Mouse (Mus musculus) liver, embryonic 16.5 days (tissue): ENCODE results near the gene Crp. TPM values are rescaled to one million over a fixed set of nuclear protein-coding genes. Genes with fewer than 3 reads are reported as not detected.

Experiments used
- ATAC-seq: fragments of 200-750 bp; cut with Nextera tagmentation; 2 replicates; pipeline ENCODE4 v1.8.0; 2017; ENCODE audit warnings: low read depth, mild to moderate bottlenecking, moderate number of reproducible peaks, moderate library complexity
- H3K27ac ChIP-seq: fragments of 300-500 bp; sonication (generic); 2 replicates; pipeline ENCODE4 v1.5.1; 2014; ENCODE audit warnings: mild to moderate bottlenecking, low read length
- H3K27me3 ChIP-seq: fragments of 300-500 bp; sonication (generic); 2 replicates; pipeline ENCODE4 v1.6.1; 2014; ENCODE audit warnings: low read depth, low read length, mixed read lengths; ENCODE audit not compliant: control insufficient read depth, insufficient read depth
- H3K36me3 ChIP-seq: fragments of 300-500 bp; sonication (generic); 2 replicates; pipeline ENCODE4 v1.6.1; 2014; ENCODE audit warnings: mild to moderate bottlenecking; ENCODE audit not compliant: control insufficient read depth, insufficient read depth
- H3K4me1 ChIP-seq: fragments of 300-500 bp; sonication (generic); 2 replicates; pipeline ENCODE4 v1.6.1; 2014; ENCODE audit warnings: low read depth, low read length, mixed read lengths; ENCODE audit not compliant: control insufficient read depth
- H3K4me2 ChIP-seq: fragments of 300-500 bp; sonication (generic); 2 replicates; pipeline ENCODE4 v1.6.1; 2014; ENCODE audit warnings: low read depth, low read length, mixed read lengths
- H3K4me3 ChIP-seq: fragments of 300-500 bp; sonication (generic); 2 replicates; pipeline ENCODE4 v1.5.1; 2014; ENCODE audit warnings: low read depth, mild to moderate bottlenecking, low read length
- H3K9ac ChIP-seq: fragments of 300-500 bp; sonication (generic); 2 replicates; pipeline ENCODE4 v1.6.1; 2014; ENCODE audit warnings: low read depth, low read length
- H3K9me3 ChIP-seq: fragments of 300-500 bp; sonication (generic); replicated peaks from 2 replicates; pipeline ENCODE4 v1.6.1; 2016; ENCODE audit warnings: low read length; ENCODE audit not compliant: control insufficient read depth
- WGBS: fragments of 180-500 bp; shearing (Covaris S2); extraction: QIAGEN DNeasy Blood & Tissue Kit; methylation state at CpG from one replicate; pipeline ENCODE4 v1.1.7; 2014; ENCODE audit not compliant: insufficient replicate concordance; 5-methylcytosine and 5-hydroxymethylcytosine counted together
- polyA plus RNA-seq: library from polyadenylated mRNA; unstranded; fragments of >200 nt; fragmentation: Nextera tagmentation; extraction: Ambion mirVana; gene quantifications from 2 replicates; pipeline ENCODE4 v1.2.1, GENCODE M21; 2015

Gene Crp
- 74.8 and 74.9 TPM in 2 replicates for polyA plus RNA-seq

- ATAC-seq, result peak; percentile 76
- WGBS, result 51% methylated on average over 4 of the region's 4 CpGs
Measured at GRCm38 (mm10) chr1:172697844-172698243, at the start of gene Crp. Gene Crp, plus strand, starts transcription at chr1:172698055.

GRCm38 (mm10) chr1:172649396-172649795 is 48.5 kb upstream of the Crp start:
- Histone ChIP-seq H3K9ac (no peak overlapping the region), H3K27me3 (no peaks in the 10 kb centered on the region), H3K4me1 (no peaks in the 10 kb centered on the region), H3K4me2 (no peak overlapping the region), H3K9me3 (no peaks in the 10 kb centered on the region), H3K27ac (no peak overlapping the region), H3K36me3 (no peaks in the 10 kb centered on the region), H3K4me3 (no peak overlapping the region)
- 53% methylated on average over 9 of the region's 9 CpGs for WGBS
- no peak for ATAC-seq

More at GRCm38 (mm10) chr1:172697844-172698243, at the start of gene Crp:
- no peaks in the 10 kb centered on the region for H3K9me3 ChIP-seq
- H3K9ac ChIP-seq, result no peak within 1 kb of the TSS
- H3K4me3 ChIP-seq, result peak within 1 kb of the TSS; percentile 36
- no peaks in the 10 kb centered on the region for H3K4me1 ChIP-seq
- peak within 1 kb of the TSS; percentile 50 for H3K4me2 ChIP-seq
- H3K36me3 ChIP-seq, result no peaks in the 10 kb centered on the region
- no peaks in the 10 kb centered on the region for H3K27me3 ChIP-seq
- peak within 1 kb of the TSS; percentile 63 for H3K27ac ChIP-seq

GRCm38 (mm10) chr1:172650519-172651287 is 47.2 kb upstream of the Crp start:
- Histone ChIP-seq H3K9me3 (no peaks in the 10 kb centered on the region), H3K4me3 (no peak overlapping the region), H3K4me1 (no peaks in the 10 kb centered on the region), H3K4me2 (no peak overlapping the region), H3K36me3 (no peaks in the 10 kb centered on the region), H3K27me3 (no peaks in the 10 kb centered on the region), H3K27ac (no peak overlapping the region), H3K9ac (no peak overlapping the region)
- 54% methylated on average over 8 of the region's 8 CpGs for whole genome bisulfite sequencing
- 0 out of 2 replicates have a peak, but pooled peaks have one; percentile 22 for ATAC-seq

- peak; percentile 52 for ATAC-seq
- Histone ChIP-seq H3K27ac (peak overlapping the region; percentile 18; the same call in 1 of the 2 replicates), H3K4me2 (peak overlapping the region; percentile 18; the same call in 1 of the 2 replicates)
Measured at GRCm38 (mm10) chr1:172651288-172651987, 46.4 kb upstream of the Crp start.

GRCm38 (mm10) chr1:172652040-172652662 is 45.7 kb upstream of the Crp start:
- peak; percentile 71 for ATAC-seq
- no peaks in the 10 kb centered on the region for H3K36me3 ChIP-seq
- peak overlapping the region; percentile 18 for H3K27ac ChIP-seq
- H3K4me3 ChIP-seq, result 0 out of 2 replicates have a peak overlapping the region, but pooled peaks have one; percentile 4
- H3K27me3 ChIP-seq, result no peaks in the 10 kb centered on the region
- no peaks in the 10 kb centered on the region for H3K4me1 ChIP-seq
- 53% methylated on average over 18 of the region's 18 CpGs for WGBS
- no peaks in the 10 kb centered on the region for H3K9me3 ChIP-seq
- H3K4me2 ChIP-seq, result peak overlapping the region; percentile 18
- H3K9ac ChIP-seq, result no peak overlapping the region

More at GRCm38 (mm10) chr1:172651288-172651987, 46.4 kb upstream of the Crp start:
- Histone ChIP-seq H3K4me1 (no peaks in the 10 kb centered on the region), H3K36me3 (no peaks in the 10 kb centered on the region), H3K9me3 (no peaks in the 10 kb centered on the region), H3K9ac (no peak overlapping the region), H3K4me3 (no peak overlapping the region), H3K27me3 (no peaks in the 10 kb centered on the region)
- 55% methylated on average over 10 of the region's 10 CpGs for WGBS

GRCm38 (mm10) chr1:172653900-172654299 is 44.0 kb upstream of the Crp start:
- H3K4me3 ChIP-seq, result no peak overlapping the region
- H3K27ac ChIP-seq, result no peak overlapping the region
- 41% methylated on average over 6 of the region's 6 CpGs for WGBS
- H3K9ac ChIP-seq, result no peak overlapping the region
- no peaks in the 10 kb centered on the region for H3K9me3 ChIP-seq
- H3K36me3 ChIP-seq, result no peaks in the 10 kb centered on the region
- no peaks in the 10 kb centered on the region for H3K27me3 ChIP-seq
- ATAC-seq, result no peak
- no peaks in the 10 kb centered on the region for H3K4me1 ChIP-seq
- no peak overlapping the region for H3K4me2 ChIP-seq

GRCm38 (mm10) chr1:172657266-172657665 is 40.6 kb upstream of the Crp start:
- H3K27me3 ChIP-seq, result no peaks in the 10 kb centered on the region
- ATAC-seq, result no peak
- no peak overlapping the region for H3K27ac ChIP-seq
- H3K9me3 ChIP-seq, result no peaks in the 10 kb centered on the region
- no peaks in the 10 kb centered on the region for H3K4me1 ChIP-seq
- WGBS, result 50% methylated on average over 3 of the region's 3 CpGs
- H3K4me2 ChIP-seq, result no peak overlapping the region
- H3K9ac ChIP-seq, result no peak overlapping the region
- no peaks in the 10 kb centered on the region for H3K36me3 ChIP-seq
- H3K4me3 ChIP-seq, result no peak overlapping the region

GRCm38 (mm10) chr1:172659688-172660087 is 38.2 kb upstream of the Crp start:
- Histone ChIP-seq H3K9me3 (no peaks in the 10 kb centered on the region), H3K36me3 (no peaks in the 10 kb centered on the region), H3K27ac (no peak overlapping the region), H3K4me1 (no peaks in the 10 kb centered on the region), H3K4me2 (no peak overlapping the region), H3K4me3 (no peak overlapping the region), H3K9ac (no peak overlapping the region), H3K27me3 (no peaks in the 10 kb centered on the region)
- ATAC-seq, result no peak
- WGBS, result 59% methylated on average over 8 of the region's 8 CpGs
